Mouse (Mus musculus) olfactory bulb, adult 2 months (tissue): ENCODE measurements around the gene Henmt1. TPM values are rescaled to one million over a fixed set of nuclear protein-coding genes. Genes with fewer than 3 reads are reported as not detected.
A peak's percentile ranks its signal among the peaks of the same experiment; 100 is the strongest.

Experiments
- H3K27ac ChIP-seq: fragments of 200-500 bp; 2 replicates; pipeline ENCODE4 v1.5.1; 2012; ENCODE audit warnings: low read depth, low read length; ENCODE audit not compliant: insufficient read depth
- H3K4me1 ChIP-seq: fragments of 200-500 bp; 2 replicates; pipeline ENCODE4 v1.6.1; 2012; ENCODE audit warnings: low read length; ENCODE audit not compliant: control insufficient read depth, insufficient read depth
- H3K4me3 ChIP-seq: fragments of 200-500 bp; 2 replicates; pipeline ENCODE4 v1.5.1; 2012; ENCODE audit warnings: mild to moderate bottlenecking, low read depth, low read length, moderate library complexity; ENCODE audit not compliant: insufficient read depth
- CTCF ChIP-seq: fragments of 200-500 bp; IDR thresholded peaks from 2 replicates; pipeline ENCODE4 v1.5.1; 2012; ENCODE audit warnings: low read depth, mild to moderate bottlenecking, low read length, moderate library complexity; ENCODE audit not compliant: insufficient read depth
- POLR2A ChIP-seq: fragments of 200-500 bp; IDR thresholded peaks from 2 replicates; pipeline ENCODE4 v1.6.1; 2012; ENCODE audit warnings: mild to moderate bottlenecking, low read depth, low read length, moderate library complexity; ENCODE audit not compliant: insufficient read depth
- WGBS: fragments of 180-500 bp; shearing (Covaris S2); methylation state at CpG from one replicate; pipeline ENCODE4 v1.1.7; 2018; 5-methylcytosine and 5-hydroxymethylcytosine counted together
- polyA plus RNA-seq: library from polyadenylated mRNA; stranded (reverse); fragments of >200 nt; gene quantifications from 2 replicates; pipeline ENCODE4 v1.2.4, GENCODE M21; 2012; ENCODE audit warnings: low replicate concordance; ENCODE audit not compliant: missing spikeins, insufficient read depth, insufficient read length

Gene Henmt1
- not detected in 2 replicates for polyA plus RNA-seq

GRCm38 (mm10) chr3:108939573-108939972 lies at the start of gene Henmt1:
Gene Henmt1 (plus strand): TSS chr3:108939873.
- TF ChIP-seq CTCF (no peak), POLR2A (no peak)

GRCm38 (mm10) chr3:108889908-108890307 lies 49.8 kb upstream of the Henmt1 start, which contains the start of gene Fndc7:
Gene Fndc7 (minus strand): TSS chr3:108890008.
- H3K4me1 ChIP-seq, result no peaks in the 10 kb centered on the region
- TF ChIP-seq POLR2A (no peak), CTCF (no peak)
- 94% methylated on average over 1 of the region's 1 CpGs for WGBS
- no peak within 1 kb of the TSS for H3K27ac ChIP-seq
- H3K4me3 ChIP-seq, result no peak within 1 kb of the TSS

More at GRCm38 (mm10) chr3:108939573-108939972, at the start of gene Henmt1:
- peaks cover 5% of the 10 kb centered on the region; the same call in 1 of the 2 replicates for H3K4me1 ChIP-seq
- 0 out of 2 replicates have a peak within 1 kb of the TSS, but pooled peaks have one; percentile 3 for H3K27ac ChIP-seq
- peak within 1 kb of the TSS; percentile 34 for H3K4me3 ChIP-seq
- 79% methylated on average over 5 of the region's 5 CpGs for WGBS

- 65% methylated on average over 1 of the region's 1 CpGs for WGBS
- H3K4me3 ChIP-seq, result no peak overlapping the region
- H3K27ac ChIP-seq, result no peak overlapping the region
- no peak for TF ChIP-seq CTCF
- no peak for TF ChIP-seq POLR2A
- H3K4me1 ChIP-seq, result no peaks in the 10 kb centered on the region
Measured at GRCm38 (mm10) chr3:108892080-108892479, 47.6 kb upstream of the Henmt1 start.

DNA sequence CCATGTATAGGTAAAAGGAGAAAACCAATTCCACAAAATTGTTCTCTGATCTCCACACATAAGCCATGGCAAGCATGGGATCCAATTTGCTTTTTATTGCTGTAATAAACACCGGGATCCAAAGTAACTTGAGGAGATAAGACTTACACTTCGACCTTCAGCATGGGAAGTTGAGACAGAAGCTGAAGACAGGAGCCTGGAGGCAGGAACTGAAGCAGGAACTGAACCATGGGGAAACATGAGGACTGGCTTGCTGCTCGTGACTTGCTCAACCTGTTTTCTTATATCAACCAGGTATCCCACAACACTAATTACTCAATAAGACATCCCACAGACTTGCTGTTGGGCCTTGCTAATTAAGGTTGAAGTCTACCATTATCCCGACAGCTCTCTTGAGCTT lies 46.8 kb upstream of the Henmt1 start:
- TF ChIP-seq POLR2A, result no peak
- TF ChIP-seq CTCF, result no peak
- no peak overlapping the region for H3K27ac ChIP-seq
- 71% methylated on average over 4 of the region's 4 CpGs for WGBS
- no peaks in the 10 kb centered on the region for H3K4me1 ChIP-seq
- no peak overlapping the region for H3K4me3 ChIP-seq

GRCm38 (mm10) chr3:108898640-108899039 lies 41.0 kb upstream of the Henmt1 start:
- Histone ChIP-seq H3K27ac (no peak overlapping the region), H3K4me1 (no peaks in the 10 kb centered on the region), H3K4me3 (no peak overlapping the region)
- 94% methylated on average over 4 of the region's 4 CpGs for WGBS
- TF ChIP-seq CTCF, result no peak
- no peak for TF ChIP-seq POLR2A

GRCm38 (mm10) chr3:108900147-108900546 lies 39.5 kb upstream of the Henmt1 start:
- Histone ChIP-seq H3K4me1 (no peaks in the 10 kb centered on the region), H3K4me3 (no peak overlapping the region), H3K27ac (no peak overlapping the region)
- WGBS, result 72% methylated on average over 3 of the region's 3 CpGs
- no peak for TF ChIP-seq CTCF
- TF ChIP-seq POLR2A, result no peak

DNA sequence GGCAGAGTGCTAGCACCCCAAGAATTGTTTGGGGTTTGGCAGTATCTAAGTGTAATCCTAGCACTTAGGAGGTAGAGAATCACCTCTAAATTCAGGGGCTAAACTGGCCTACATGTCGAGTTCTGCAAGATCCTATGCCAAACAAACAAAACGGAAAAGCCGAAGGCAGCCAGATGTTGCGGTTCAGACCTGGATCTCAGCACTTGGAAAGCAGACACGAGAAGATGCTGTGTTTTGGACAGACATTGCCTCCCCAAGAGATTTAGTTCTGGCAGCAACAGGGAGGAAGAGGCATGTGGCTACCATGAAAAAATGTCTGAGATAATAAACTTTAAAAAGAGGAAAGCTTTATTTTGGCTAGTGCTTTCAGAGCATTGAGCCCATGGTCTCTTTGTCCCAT lies 39.0 kb upstream of the Henmt1 start:
- H3K4me1 ChIP-seq, result no peaks in the 10 kb centered on the region
- WGBS, result 69% methylated on average over 5 of the region's 5 CpGs
- no peak for TF ChIP-seq CTCF
- TF ChIP-seq POLR2A, result no peak
- H3K27ac ChIP-seq, result no peak overlapping the region
- no peak overlapping the region for H3K4me3 ChIP-seq

- 33% methylated on average over 2 of the region's 2 CpGs for WGBS
- TF ChIP-seq POLR2A (no peak), CTCF (no peak)
Measured at GRCm38 (mm10) chr3:108902038-108902437, 37.6 kb upstream of the Henmt1 start.

GRCm38 (mm10) chr3:108902934-108903333 lies 36.7 kb upstream of the Henmt1 start:
- no peak overlapping the region for H3K4me3 ChIP-seq
- no peak overlapping the region for H3K27ac ChIP-seq
- no peaks in the 10 kb centered on the region for H3K4me1 ChIP-seq
- WGBS, result 89% methylated on average over 6 of the region's 6 CpGs
- no peak for TF ChIP-seq POLR2A
- no peak for TF ChIP-seq CTCF

More at GRCm38 (mm10) chr3:108902038-108902437, 37.6 kb upstream of the Henmt1 start:
- Histone ChIP-seq H3K4me1 (no peaks in the 10 kb centered on the region), H3K4me3 (no peak overlapping the region), H3K27ac (no peak overlapping the region)
